8 mouse cellular contexts compared by ENCODE assay signal in the genomic region with DNA sequence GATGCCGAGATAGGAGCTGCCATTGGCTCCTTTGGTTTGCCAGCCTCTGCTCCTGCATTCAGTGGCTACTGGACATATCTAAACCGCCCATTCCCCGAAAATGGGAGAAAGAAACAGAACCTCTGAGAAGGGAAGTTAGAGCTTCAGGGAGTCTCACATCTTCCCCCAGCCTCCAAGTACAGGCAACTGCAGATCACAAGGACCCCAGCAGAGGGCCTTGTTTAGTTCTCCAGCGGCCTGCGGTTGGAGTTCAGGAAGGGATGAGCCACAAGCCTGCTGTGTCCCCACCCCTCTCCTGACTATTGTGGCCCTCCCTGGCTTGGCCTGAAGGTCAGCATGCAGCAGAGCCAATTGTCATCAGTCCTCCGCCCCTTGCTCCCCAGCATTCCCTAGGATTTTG. TPM values are rescaled to one million over a fixed set of nuclear protein-coding genes. Genes with fewer than 3 reads are reported as not detected.
DNase-seq lines count a peak whose midpoint lies in the region; ATAC-seq and TF ChIP-seq lines count a peak whose summit lies in the region.

No protein-coding gene starts in this region.

- peaks cover 3% of the 10 kb centered on the region; the same call in 1 of the 2 replicates for H3K27me3 ChIP-seq in heart, embryonic 12.5 days (replicated peaks)
- H3K27me3 ChIP-seq in kidney, embryonic 15.5 days: peaks cover 16% of the 10 kb centered on the region
- peaks cover 12% of the 10 kb centered on the region for H3K27me3 ChIP-seq in limb, embryonic 14.5 days (ENCODE audit: control insufficient read depth, insufficient read depth, low read length)
- H3K27me3 ChIP-seq in midbrain, embryonic 14.5 days (ENCODE audit: control insufficient read depth, insufficient read depth, low read length): 0 out of 2 replicates have a peak, but pooled peaks cover 8% of the 10 kb centered on the region

- no peak for ATAC-seq in heart, embryonic 12.5 days (ENCODE audit: insufficient number of reproducible peaks, low FRiP score)
- ATAC-seq in kidney, embryonic 15.5 days (replicated peaks; ENCODE audit: low FRiP score): peak; percentile 26; the same call in 1 of the 2 replicates
- ATAC-seq in limb, embryonic 14.5 days (ENCODE audit: low FRiP score, low read depth): peak; percentile 36; the same call in 1 of the 2 replicates
- peak; percentile 51 for ATAC-seq in midbrain, embryonic 14.5 days (ENCODE audit: low FRiP score, low TSS enrichment)

- peak overlapping the region; percentile 91; the same call in 1 of the 2 replicates for H3K27ac ChIP-seq in bone marrow, adult 2 months (ENCODE audit: control insufficient read depth, insufficient read depth, low read depth, low read length, poor library complexity)
- no peak overlapping the region for H3K27ac ChIP-seq in embryonic fibroblast, embryonic 13.5 days (ENCODE audit: insufficient read depth, low read length)
- no peak overlapping the region for H3K27ac ChIP-seq in heart, embryonic 12.5 days (ENCODE audit: poor library complexity, severe bottlenecking)
- peak overlapping the region; percentile 80 for H3K27ac ChIP-seq in kidney, embryonic 15.5 days
- H3K27ac ChIP-seq in limb, embryonic 14.5 days (replicated peaks; ENCODE audit: low read depth, low read length): no peak overlapping the region
- peak overlapping the region; percentile 92 for H3K27ac ChIP-seq in midbrain, embryonic 14.5 days (replicated peaks; ENCODE audit: low read depth, low read length)

- peak overlapping the region; percentile 58 for H3K4me3 ChIP-seq in bone marrow, adult 2 months (replicated peaks; ENCODE audit: control insufficient read depth, low read depth, low read length)
- peak overlapping the region; percentile 49 for H3K4me3 ChIP-seq in embryonic fibroblast, embryonic 13.5 days (ENCODE audit: insufficient read depth, low read length)
- peak overlapping the region; percentile 69 for H3K4me3 ChIP-seq in heart, embryonic 12.5 days
- peak overlapping the region; percentile 82 for H3K4me3 ChIP-seq in kidney, embryonic 15.5 days (replicated peaks)
- peak overlapping the region; percentile 71 for H3K4me3 ChIP-seq in limb, embryonic 14.5 days (replicated peaks; ENCODE audit: low read length)
- H3K4me3 ChIP-seq in midbrain, embryonic 14.5 days (replicated peaks; ENCODE audit: low read depth, low read length): peak overlapping the region; percentile 62

- H3K9me3 ChIP-seq in heart, embryonic 12.5 days (replicated peaks): no peaks in the 10 kb centered on the region
- no peaks in the 10 kb centered on the region for H3K9me3 ChIP-seq in kidney, embryonic 15.5 days (replicated peaks)
- H3K9me3 ChIP-seq in limb, embryonic 14.5 days (ENCODE audit: control insufficient read depth, low read length): no peaks in the 10 kb centered on the region
- H3K9me3 ChIP-seq in midbrain, embryonic 14.5 days (ENCODE audit: control insufficient read depth, low read length): no peaks in the 10 kb centered on the region

- H3K36me3 ChIP-seq in heart, embryonic 12.5 days: no peaks in the 10 kb centered on the region
- no peaks in the 10 kb centered on the region for H3K36me3 ChIP-seq in kidney, embryonic 15.5 days
- H3K36me3 ChIP-seq in limb, embryonic 14.5 days (ENCODE audit: control insufficient read depth, insufficient read depth, low read length): no peaks in the 10 kb centered on the region
- H3K36me3 ChIP-seq in midbrain, embryonic 14.5 days (ENCODE audit: control insufficient read depth, insufficient read depth, low read length): no peaks in the 10 kb centered on the region

- peak; percentile 59 for DNase-seq in CD4-positive helper T cell, adult 2 months (ENCODE audit: low read depth, low spot score)
- DNase-seq in limb, embryonic 14.5 days (ENCODE audit: low spot score): peak; percentile 61
- peak; percentile 81 for DNase-seq in midbrain, embryonic 14.5 days
- DNase-seq in spleen, postnatal 4 days (ENCODE audit: low spot score in 2 of 2): peak; percentile 30 to 63

- no peak for TF ChIP-seq POLR2A in bone marrow, adult 2 months (IDR thresholded peaks at IDR 0.05; ENCODE audit: borderline replicate concordance, control insufficient read depth, low read depth, low read length)
- TF ChIP-seq POLR2A in embryonic fibroblast, embryonic 13.5 days (IDR thresholded peaks at IDR 0.05; ENCODE audit: low read depth, low read length): no peak
- no peak for TF ChIP-seq POLR2A in limb, embryonic 14.5 days (IDR thresholded peaks at IDR 0.05; ENCODE audit: borderline replicate concordance, extremely low read depth, insufficient read depth, insufficient read length)

- 15% methylated on average over 6 of the region's 6 CpGs for WGBS in bone marrow, adult 2 months
- 17% methylated on average over 6 of the region's 6 CpGs for WGBS in heart, embryonic 12.5 days
- 18% methylated on average over 6 of the region's 6 CpGs for WGBS in kidney, embryonic 15.5 days
- WGBS in limb, embryonic 14.5 days: 18% methylated on average over 6 of the region's 6 CpGs
- WGBS in midbrain, embryonic 14.5 days: 9% methylated on average over 6 of the region's 6 CpGs

- peak overlapping the region; percentile 93 for H3K9ac ChIP-seq in heart, embryonic 12.5 days
- peak overlapping the region; percentile 79 for H3K9ac ChIP-seq in kidney, embryonic 15.5 days
- peak overlapping the region; percentile 63; the same call in 1 of the 2 replicates for H3K9ac ChIP-seq in limb, embryonic 14.5 days (ENCODE audit: low read depth, low read length, severe bottlenecking)
- peak overlapping the region; percentile 84; the same call in 1 of the 2 replicates for H3K9ac ChIP-seq in midbrain, embryonic 14.5 days (replicated peaks; ENCODE audit: low read length)

- peak overlapping the region; percentile 79 for H3K4me2 ChIP-seq in heart, embryonic 12.5 days
- peak overlapping the region; percentile 94 for H3K4me2 ChIP-seq in kidney, embryonic 15.5 days
- H3K4me2 ChIP-seq in limb, embryonic 14.5 days (replicated peaks; ENCODE audit: low read depth, low read length, severe bottlenecking): peak overlapping the region; percentile 79
- H3K4me2 ChIP-seq in midbrain, embryonic 14.5 days (ENCODE audit: low read length): peak overlapping the region; percentile 79

- H3K4me1 ChIP-seq in bone marrow, adult 2 months (ENCODE audit: control insufficient read depth, insufficient read depth, low read length): peaks cover 4% of the 10 kb centered on the region; the same call in 1 of the 2 replicates
- H3K4me1 ChIP-seq in embryonic fibroblast, embryonic 13.5 days (ENCODE audit: control insufficient read depth, insufficient read depth, low read length): peaks cover 6% of the 10 kb centered on the region
- H3K4me1 ChIP-seq in heart, embryonic 12.5 days (replicated peaks): peaks cover 34% of the 10 kb centered on the region
- H3K4me1 ChIP-seq in kidney, embryonic 15.5 days: peaks cover 46% of the 10 kb centered on the region
- peaks cover 10% of the 10 kb centered on the region; the same call in 1 of the 2 replicates for H3K4me1 ChIP-seq in limb, embryonic 14.5 days (ENCODE audit: control insufficient read depth, insufficient read depth, low read length)
- H3K4me1 ChIP-seq in midbrain, embryonic 14.5 days (ENCODE audit: control insufficient read depth, insufficient read depth, low read length): peaks cover 17% of the 10 kb centered on the region

- TF ChIP-seq CTCF in bone marrow, adult 2 months (IDR thresholded peaks at IDR 0.05; ENCODE audit: control insufficient read depth, insufficient read depth, low read length): peak; percentile 29; the same call in 1 of the 2 replicates
- TF ChIP-seq CTCF in embryonic fibroblast, embryonic 13.5 days (IDR thresholded peaks at IDR 0.05; ENCODE audit: borderline replicate concordance, insufficient read depth, low read length): peak; percentile 19; the same call in 1 of the 2 replicates

RNA-seq across cellular contexts. Expression of a gene that starts 0.8 kb away (rescaled TPM):
- polyA plus RNA-seq in bone marrow, adult 2 months (2011; ENCODE audit: insufficient read depth, insufficient read length, low replicate concordance, missing spikeins): 5.6 and 5.8 TPM in 2 replicates
- polyA plus RNA-seq in embryonic fibroblast, embryonic 13.5 days (2011; ENCODE audit: insufficient read length, low read depth, missing spikeins): 13.4 and 20.9 TPM in 2 replicates
- polyA plus RNA-seq in heart, embryonic 12.5 days (2016; fragmentation: Nextera tagmentation; extraction: Ambion mirVana): 29.8 and 33.6 TPM in 2 replicates
- polyA plus RNA-seq in kidney, embryonic 15.5 days (2015; fragmentation: Nextera tagmentation; extraction: Ambion mirVana): 21.7 and 22.0 TPM in 2 replicates
- polyA plus RNA-seq in limb, embryonic 14.5 days (2012; rRNA removed): 11.8 and 15.3 TPM in 2 replicates
- 11.6 and 12.2 TPM in 2 replicates for polyA plus RNA-seq in limb, embryonic 14.5 days (2014; fragmentation: Nextera tagmentation; extraction: Ambion mirVana)
- 18.9 and 25.4 TPM in 2 replicates for polyA plus RNA-seq in midbrain, embryonic 14.5 days (2014; fragmentation: Nextera tagmentation; extraction: Ambion mirVana)

Comparison
In these comparisons a context has a peak if more than half of its experiments do, and no peak if none do; other contexts are left out.
1. H3K27ac ChIP-seq: peak in bone marrow, adult 2 months (single experiment), kidney, embryonic 15.5 days (single experiment) and midbrain, embryonic 14.5 days (single experiment); none in embryonic fibroblast, embryonic 13.5 days (single experiment), heart, embryonic 12.5 days (single experiment) and limb, embryonic 14.5 days (single experiment).
2. Peak in every context shown above with its lines, with median percentiles within 50 percentile points of each other: DNase-seq, H3K4me3 ChIP-seq, H3K4me2 ChIP-seq and H3K9ac ChIP-seq.